Mouse (Mus musculus) limb, embryonic 13.5 days (tissue): ENCODE measurements around the gene S100a1. TPM values are rescaled to one million over a fixed set of nuclear protein-coding genes. Genes with fewer than 3 reads are reported as not detected.

ENCODE experiments used
- polyA plus RNA-seq: library from polyadenylated mRNA; unstranded; fragments of >200 nt; fragmentation: Nextera tagmentation; extraction: Ambion mirVana; gene quantifications from 2 replicates; pipeline ENCODE4 v1.2.1, GENCODE M21; 2015

S100a1 gene
- polyA plus RNA-seq, 1 experiment from 2014 or later = 14.2 TPM

Other genes starting within 250 kb of the S100a1 start
- 4.2 and 5.3 TPM in 2 replicates for gene Dennd4b, start 249.2 kb downstream of the S100a1 start, polyA plus RNA-seq
- gene Gatad2b, start 221.2 kb downstream of the S100a1 start, polyA plus RNA-seq = 19.4 and 19.6 TPM in 2 replicates
- 38.7 and 38.8 TPM in 2 replicates for gene Slc27a3, start 124.5 kb downstream of the S100a1 start, polyA plus RNA-seq
- 28.5 and 29.4 TPM in 2 replicates for gene Ints3, start 80.8 kb downstream of the S100a1 start, polyA plus RNA-seq
- gene Npr1, start 48.5 kb downstream of the S100a1 start, polyA plus RNA-seq = 4.0 and 4.8 TPM in 2 replicates
- 277 and 284 TPM in 2 replicates for gene Ilf2, start 38.3 kb downstream of the S100a1 start, polyA plus RNA-seq
- gene Snapin, start 23.4 kb downstream of the S100a1 start, polyA plus RNA-seq = 83.1 and 85.4 TPM in 2 replicates
- 186 and 187 TPM in 2 replicates for gene Chtop, start 4.9 kb downstream of the S100a1 start, polyA plus RNA-seq
- gene S100a13, start within 50 bp of the S100a1 start, polyA plus RNA-seq = 26.7 and 30.8 TPM in 2 replicates
- gene S100a14, start 12.5 kb upstream of the S100a1 start, polyA plus RNA-seq = 9.4 and 9.9 TPM in 2 replicates
- gene S100a16, start 22.9 kb upstream of the S100a1 start, polyA plus RNA-seq = 76.2 and 80.7 TPM in 2 replicates
- 0.54 and 0.70 TPM in 2 replicates for gene S100a3, start 46.2 kb upstream of the S100a1 start, polyA plus RNA-seq
- not detected in 2 replicates for gene S100a2, start 75.9 kb upstream of the S100a1 start, polyA plus RNA-seq
- not detected in 2 replicates for gene Gm42674, start 87.5 kb upstream of the S100a1 start, polyA plus RNA-seq
- gene S100a4, start 89.4 kb upstream of the S100a1 start, polyA plus RNA-seq = 6.7 and 7.0 TPM in 2 replicates
- gene S100a5, start 94.1 kb upstream of the S100a1 start, polyA plus RNA-seq = not detected in 2 replicates
- 58.5 and 64.0 TPM in 2 replicates for gene S100a6, start 98.5 kb upstream of the S100a1 start, polyA plus RNA-seq
- gene S100a7a, start 139.6 kb upstream of the S100a1 start, polyA plus RNA-seq = 0.34 TPM in 1 of 2 replicates, not detected in the other
- gene S100a8, start 154.6 kb upstream of the S100a1 start, polyA plus RNA-seq = 6.0 and 6.6 TPM in 2 replicates
- gene S100a9, start 181.3 kb upstream of the S100a1 start, polyA plus RNA-seq = 3.4 and 4.9 TPM in 2 replicates
- 0.13 TPM in 1 of 2 replicates, not detected in the other for gene Pglyrp4, start 212.5 kb upstream of the S100a1 start, polyA plus RNA-seq